Mouse (Mus musculus): ENCODE measurements at regions not wholly inside any gene's neighbourhood (a gene's known extent, or its start where the extent isn't known, plus 50 kb on each side); places are given as distances from the start of the nearest gene placed in this dataset.

DNA sequence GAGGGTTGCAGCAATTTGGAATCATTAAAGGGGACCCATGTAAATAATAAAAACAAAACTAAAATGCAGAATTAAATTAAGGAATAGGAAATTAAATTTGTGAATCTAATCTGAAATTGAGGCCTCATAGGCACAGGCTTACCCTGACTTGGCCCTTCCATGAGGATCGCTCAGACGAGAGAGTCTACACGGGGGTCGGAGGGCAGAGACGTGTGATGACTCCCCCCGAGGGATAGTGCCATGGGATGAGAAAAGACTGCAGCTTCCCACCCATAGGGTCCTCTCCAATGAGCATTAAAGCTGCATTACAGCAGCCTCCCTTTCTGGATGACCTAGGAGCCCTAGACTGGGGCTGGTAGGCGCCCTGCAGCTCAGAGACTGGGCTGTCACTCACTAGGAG, 85.4 kb upstream of the Pkdcc start:
- DNase-seq (ENCODE audit: low spot score in 2 of 2), result no peak

DNA sequence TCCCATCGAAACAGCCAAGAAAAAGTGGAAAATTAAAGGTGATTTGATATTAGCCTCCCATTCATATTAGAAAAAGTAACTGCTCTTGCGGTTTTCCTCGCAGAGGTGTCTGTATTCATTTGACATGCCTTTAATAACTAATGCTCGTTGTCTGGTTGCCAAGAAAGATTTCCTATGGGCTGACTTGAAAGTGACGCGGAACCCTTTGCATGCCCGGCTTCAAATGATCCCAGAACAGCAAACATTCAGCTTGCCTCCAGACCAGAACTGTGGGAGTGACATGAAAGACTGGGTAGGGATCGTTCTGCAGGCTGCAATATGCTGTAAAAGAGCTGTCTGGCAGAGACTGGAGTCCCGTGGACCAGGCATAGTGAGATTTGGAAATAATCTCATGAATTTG, 81.9 kb upstream of the Pkdcc start:
- DNase-seq (ENCODE audit: low spot score in 2 of 2), result no peak

DNA sequence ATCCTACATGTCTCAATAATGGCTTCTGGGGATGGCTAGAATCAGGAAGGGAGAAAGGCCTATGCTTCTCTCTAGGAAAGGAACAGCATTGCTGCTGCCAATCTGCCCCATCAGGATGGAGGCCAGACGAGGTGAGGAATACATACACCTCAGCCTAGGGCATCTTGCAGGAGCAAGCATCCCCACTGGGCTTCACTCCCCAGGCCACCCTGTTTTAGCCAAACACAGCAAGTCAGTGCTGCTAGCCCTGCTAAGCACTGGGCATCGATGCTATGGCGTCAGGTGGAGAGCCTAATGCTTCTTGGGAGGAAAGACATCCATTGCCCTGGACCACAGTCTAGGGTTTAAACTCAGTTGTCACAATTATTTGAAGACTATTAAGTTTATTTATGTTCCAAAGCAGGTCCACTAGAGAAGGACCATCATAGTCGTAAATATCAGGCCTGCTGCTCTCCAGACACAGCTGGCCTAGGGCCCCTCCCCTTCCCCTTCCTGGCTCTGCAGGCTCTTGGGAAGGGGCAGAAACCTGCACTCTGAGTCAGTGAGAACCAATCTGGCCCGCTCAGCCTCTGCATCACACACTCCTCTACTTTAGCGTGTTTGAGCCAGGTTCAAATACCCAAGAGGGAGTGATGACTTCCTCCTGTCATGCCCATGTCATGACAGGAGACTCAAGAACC, 79.5 kb upstream of the Pkdcc start:
- no peak for DNase-seq (ENCODE audit: low spot score in 2 of 2)

DNA sequence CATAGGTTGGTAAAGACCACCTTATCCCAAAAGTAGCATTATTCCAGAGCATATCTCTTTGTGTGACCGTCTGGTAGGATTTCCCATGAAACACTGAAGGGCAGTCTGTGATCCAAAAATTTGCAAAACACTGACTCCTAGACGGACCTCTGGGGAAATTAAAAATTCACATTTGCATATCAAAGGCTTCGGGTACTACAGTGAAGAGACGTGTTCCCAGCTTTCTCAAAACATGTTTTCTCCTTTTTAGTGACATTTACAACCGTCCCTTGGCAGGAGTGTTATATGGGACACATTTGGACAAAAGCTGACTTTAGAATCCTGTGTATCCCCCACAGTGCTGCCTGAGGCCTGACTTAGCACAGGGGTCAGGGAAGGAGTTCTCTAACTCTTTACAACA, 78.8 kb upstream of the Pkdcc start:
- DNase-seq (ENCODE audit: low spot score in 2 of 2), result no peak

DNA sequence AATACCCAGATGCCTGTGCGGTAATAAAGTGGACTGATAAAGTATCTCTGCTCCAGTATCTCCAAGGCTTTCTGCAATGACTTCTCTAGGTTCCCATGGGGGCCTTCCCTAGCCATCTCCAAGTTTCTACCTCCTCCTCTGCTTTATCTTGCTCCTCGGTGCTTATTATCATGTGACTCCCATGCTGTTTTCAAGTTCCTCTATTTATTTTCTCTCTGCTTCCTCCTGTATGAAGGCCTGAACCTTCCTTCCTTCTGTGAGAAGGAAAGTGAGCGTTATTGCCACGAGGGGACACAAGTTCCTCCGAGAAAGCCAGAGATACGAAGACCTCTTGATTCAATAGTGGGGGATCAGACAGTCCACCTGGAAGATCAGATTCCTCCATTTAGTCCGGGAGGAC, 77.4 kb upstream of the Pkdcc start:
- no peak for DNase-seq (ENCODE audit: low spot score in 2 of 2)

DNA sequence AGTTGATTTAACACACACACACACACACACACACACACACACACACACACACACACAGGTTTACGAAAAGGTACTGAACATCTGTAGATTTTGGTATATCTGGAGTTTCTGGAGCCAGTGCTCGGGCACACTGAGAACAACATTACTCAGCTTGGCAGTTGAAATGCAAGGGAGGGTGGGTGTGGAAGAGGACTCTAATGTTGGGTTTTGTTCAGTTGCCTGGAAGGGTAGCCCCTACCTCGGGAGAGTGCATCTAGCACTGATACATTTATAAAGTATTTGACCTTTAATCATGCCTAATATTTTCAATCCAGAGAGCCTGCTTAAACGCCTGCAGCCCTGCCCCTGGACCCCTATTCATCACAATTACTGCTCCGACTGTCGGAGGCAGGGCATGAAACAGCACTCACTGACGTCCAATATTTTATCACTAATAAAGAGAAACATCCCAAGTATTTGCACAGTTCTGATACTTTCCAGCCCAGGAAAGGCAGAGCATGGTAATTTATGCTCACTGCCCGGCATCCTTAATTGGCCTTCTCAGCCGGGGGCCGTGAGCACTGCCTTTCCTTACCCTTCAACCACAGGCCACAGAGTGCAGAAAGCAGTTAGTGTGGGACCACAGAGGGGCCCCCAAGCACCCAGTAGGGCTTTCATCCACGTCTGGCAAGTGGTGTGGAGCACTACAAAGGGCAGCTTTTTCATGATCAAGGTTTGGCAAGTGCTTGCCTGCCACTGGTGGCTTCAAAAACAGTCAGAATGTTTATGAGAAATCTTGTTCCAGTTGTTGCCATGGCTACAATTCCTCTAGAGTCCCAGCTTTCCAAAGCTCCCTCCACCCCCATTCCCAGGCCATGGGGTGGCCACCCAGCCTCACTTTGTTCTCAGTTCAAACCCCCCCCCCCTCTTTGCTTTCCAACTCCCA, 76.3 kb upstream of the Pkdcc start:
- DNase-seq (ENCODE audit: low spot score in 2 of 2), result no peak

DNA sequence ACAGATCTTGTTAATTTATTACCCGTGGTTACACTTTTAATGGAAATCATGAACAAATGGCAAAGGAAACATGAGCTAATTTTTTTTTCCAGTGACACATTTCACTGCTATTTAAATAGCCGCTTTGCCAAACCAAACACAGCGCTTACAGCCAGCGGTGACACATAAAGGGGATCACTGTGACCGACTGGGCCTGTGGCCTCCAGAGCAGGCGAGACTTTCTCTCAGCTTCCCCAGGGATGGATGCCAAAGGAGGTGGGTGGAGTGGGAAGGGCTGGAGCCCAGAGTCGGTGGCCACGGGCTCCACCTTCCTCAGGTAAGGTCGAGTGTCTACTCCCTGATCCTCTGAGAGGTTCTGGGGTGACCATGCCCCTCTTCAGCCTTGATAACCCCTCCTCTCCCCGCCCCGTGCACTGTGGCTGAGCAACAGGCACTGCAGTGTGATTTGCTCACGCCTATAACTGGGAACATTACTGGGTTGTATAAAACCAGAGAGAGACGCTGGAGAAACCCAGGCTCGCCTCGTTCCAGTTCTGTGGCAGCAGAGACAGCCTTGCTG, 66.6 kb upstream of the Pkdcc start:
- DNase-seq (ENCODE audit: low spot score in 2 of 2), result no peak

DNA sequence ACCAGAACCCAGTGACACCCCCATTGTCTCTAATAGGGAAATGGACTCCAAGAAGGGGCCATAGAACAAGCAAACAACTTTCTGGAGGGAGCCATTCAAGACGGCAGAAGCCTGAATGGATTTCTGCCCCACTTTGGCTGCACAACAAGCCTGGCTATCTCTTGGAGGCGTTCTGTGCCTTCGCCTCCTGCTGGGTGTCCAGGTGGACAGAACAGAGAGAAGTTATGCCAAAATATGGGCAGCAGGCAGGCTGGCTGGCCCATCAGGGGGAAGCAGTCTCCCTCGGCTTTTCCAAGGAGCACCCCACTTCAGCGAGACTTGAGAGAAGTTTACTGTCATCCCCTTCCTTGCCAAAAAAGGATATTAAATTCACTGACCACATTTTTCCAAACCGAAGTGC, 65.8 kb upstream of the Pkdcc start:
- no peak for DNase-seq (ENCODE audit: low spot score in 2 of 2)

DNA sequence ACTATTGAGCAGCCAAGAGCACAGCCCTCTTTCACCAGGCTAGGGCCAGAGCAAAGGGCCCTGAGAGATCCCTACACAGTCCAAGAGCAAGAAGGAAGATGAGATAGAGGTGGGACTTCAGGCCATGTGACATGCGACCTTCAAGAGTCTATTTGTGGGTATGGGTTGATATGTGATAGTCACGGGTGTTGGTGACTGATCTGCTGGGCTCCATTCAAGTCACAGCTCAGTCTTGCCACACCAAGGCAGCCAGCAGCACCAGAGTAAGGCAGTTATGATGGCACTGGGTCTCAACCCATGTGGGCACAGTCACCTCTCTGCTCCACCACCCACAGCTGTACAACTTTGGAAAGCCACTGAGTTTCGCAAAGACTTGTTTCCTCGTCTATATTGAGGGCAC, 60.0 kb upstream of the Pkdcc start:
- no peak for DNase-seq (ENCODE audit: low spot score in 2 of 2)

DNA sequence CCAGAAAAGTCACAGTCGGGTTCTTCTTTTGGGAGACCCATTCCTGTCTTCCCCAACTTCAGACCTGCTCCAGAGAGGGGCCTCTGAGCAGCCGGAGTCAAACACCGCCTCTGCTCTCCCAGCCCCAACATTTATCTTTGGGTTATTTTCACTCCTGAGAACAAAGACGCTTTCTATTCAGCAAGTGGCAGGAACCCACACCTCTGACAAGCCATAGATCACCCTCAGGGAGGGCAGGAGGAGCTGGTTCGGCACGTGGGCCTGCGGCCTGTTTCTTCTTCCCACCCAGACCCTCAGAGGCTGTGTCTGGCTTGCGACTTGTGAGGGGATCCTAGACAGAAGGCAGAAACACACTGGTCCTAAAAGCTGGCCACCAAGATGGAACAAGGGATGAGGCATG, 58.4 kb upstream of the Pkdcc start:
- DNase-seq (ENCODE audit: low spot score in 2 of 2), result no peak

DNA sequence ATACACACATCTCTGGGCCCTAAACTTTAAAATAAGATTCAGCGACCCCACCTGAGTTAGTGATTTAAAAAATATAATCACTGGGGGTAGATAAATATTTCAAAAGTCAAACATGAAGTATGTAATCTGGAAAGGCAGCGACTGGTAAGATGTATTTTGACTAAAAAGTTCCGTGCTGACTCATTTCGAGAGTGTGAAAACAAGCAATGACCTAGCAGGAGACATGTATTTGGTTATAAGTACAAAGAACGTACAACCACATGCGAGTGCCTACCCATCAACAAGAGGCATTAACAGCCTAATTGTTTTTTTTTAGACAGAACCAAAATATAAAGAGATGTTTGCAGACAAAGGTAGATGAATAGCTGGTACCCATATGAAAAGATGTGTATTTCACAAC, 57.0 kb upstream of the Pkdcc start:
- DNase-seq (ENCODE audit: low spot score in 2 of 2), result no peak

DNA sequence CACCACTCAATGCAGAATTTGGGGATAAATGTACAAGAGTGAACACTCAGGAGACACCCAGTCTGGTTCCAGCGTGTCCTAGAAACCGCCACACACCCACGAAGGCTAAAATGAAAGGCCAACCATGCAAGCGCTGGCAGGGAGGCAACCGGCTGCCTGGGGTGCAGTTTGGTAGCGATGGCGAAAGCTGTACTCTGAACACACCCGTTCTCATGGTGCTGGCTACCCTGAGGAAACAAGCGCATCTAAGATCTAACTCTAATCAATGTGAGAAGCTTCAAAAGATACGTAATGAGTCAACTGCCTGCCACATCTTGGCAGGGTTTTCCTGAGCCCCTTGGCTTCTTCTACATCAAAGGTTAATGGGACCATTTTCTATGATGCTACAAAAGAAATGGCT, 56.4 kb upstream of the Pkdcc start:
- DNase-seq (ENCODE audit: low spot score in 2 of 2), result no peak

DNA sequence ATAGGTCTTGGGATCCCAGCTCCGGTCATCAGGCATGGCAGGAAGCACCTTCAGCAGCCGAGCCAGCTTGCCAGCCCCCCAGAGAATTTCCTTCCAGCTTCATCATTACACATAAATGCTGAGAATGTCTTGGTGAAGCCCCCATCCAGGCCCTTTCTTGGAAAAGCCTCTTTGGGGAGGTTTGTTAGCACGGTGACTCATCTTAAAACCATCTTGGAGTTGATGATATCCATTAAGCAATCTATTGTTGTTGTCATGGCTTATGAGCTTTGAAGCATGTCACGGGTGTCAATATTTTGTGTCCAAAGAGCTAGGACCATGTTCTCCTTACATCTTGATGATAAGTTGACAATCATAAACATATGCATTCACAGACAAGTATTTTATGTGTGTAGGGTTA, 55.5 kb upstream of the Pkdcc start:
- no peak for DNase-seq (ENCODE audit: low spot score in 2 of 2)

DNA sequence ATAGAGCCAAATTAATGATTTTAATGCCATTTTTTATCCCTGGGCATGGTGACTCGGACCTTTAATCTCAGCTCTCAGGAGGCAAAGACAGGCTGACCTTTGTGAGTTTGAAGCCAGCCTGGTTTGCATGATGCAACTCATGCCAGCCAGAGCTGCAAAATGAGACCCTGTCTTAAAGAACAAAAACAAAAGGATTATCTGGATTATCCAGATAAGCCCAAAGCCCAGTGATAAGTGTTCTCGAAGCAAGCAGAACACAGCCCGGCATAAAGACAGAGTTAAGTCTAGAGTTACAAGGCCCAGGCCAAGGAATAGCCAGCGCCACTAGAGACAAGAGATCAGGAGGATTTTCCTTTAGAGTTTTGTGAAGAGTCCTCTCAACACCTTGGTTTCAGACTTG, 54.8 kb upstream of the Pkdcc start:
- DNase-seq (ENCODE audit: low spot score in 2 of 2), result no peak

DNA sequence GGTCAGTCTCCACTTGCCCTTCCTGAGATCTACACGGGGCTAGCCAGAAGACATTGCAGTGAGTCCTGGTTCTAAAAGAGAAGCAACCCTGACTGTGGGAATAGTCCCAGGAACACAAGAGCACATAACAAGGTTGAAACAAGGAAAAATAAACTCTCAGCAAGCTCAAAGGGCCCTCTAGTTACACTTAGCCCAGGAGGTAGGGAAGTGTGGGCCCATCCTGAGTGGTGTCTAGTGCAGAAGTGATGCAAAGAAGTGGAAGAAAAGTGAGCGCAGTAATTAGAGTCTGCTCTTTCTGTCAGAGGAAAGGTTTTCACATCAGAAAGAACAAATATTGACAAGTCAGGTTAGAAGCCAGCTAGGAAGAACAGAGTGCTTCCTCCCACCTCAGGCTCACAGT, 53.4 kb upstream of the Pkdcc start:
- DNase-seq (ENCODE audit: low spot score in 2 of 2), result no peak

DNA sequence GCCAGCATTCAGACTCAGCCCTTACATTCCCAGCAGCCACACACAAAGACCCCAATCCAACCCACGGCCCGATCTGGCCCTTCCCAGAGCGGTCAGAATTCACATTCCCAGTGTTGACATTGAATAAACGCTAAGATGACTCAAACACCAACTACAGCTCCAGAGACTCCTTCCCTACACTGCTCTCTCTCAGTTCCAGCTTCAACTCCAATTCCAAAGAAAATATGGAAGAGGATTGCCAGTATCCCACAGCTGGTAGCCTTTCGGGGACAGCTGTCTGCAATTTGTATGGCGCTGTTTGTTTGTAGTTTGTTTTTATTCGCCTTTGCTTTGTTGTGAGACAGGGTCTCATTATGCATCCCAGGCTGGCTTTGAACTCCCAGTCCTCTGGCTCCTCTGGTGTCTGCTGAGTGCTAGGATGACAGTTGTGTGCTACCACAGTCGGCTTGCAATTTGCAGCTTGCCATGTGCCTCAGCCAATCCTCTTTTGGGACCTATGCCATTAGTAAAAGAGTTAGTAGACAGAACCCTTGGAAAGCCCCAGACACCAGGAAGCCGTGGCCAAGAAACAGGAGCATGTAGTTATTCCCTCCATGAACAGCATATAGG, 51.0 kb upstream of the Pkdcc start:
- DNase-seq (ENCODE audit: low spot score in 2 of 2), result peak in 1 of 2 experiments; percentile 15

DNA sequence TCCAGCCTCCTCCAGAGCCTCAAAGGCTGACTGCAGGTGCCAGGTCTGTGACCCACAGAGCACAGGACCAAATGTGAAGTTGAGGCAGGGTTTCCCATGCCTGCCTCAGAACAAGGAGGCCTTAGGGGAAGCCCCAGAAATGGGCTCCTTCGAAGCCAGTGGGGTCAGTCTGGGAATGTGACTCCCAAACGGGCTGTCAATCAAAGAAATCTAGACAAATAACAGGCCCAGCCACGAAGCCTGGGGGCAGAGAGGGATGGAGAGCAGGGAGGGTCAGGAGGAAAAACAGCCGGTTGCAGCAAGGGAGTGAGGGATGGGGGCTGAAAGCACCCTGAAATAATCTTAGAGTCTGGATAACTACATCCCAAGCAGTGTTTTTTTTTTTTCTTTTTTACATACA, 50.4 kb upstream of the Pkdcc start:
- no peak for DNase-seq (ENCODE audit: low spot score in 2 of 2)

DNA sequence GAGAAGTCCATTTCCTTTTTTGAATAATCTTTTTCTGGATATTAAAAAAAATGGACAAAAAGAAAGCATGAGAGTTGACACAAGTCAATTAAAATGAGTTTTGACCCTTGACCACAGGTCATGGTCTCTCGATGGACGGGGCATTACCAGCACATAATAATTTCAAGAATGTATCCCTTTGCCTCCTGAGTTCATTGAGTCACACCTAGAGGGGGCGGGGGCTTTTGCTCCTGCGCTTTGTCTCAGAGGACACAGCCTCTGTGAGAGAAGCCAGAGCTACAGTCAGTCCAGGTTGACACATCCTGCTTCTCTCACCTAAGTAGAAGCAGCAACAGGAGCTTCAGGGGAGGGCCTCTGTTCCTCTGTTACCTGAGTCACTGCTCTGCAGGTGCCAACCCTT, 50.0 kb upstream of the Pkdcc start:
- no peak for DNase-seq (ENCODE audit: low spot score in 2 of 2)
